Mouse (Mus musculus): ENCODE measurements at regions not wholly inside any gene's neighbourhood (a gene's known extent, or its start where the extent isn't known, plus 50 kb on each side); places are given as distances from the start of the nearest gene placed in this dataset.
"Not testable (repeated sequence)": the region's sequence is repeated elsewhere in the genome, so short reads cannot be mapped to it uniquely, and the experiment has no call there.

DNA sequence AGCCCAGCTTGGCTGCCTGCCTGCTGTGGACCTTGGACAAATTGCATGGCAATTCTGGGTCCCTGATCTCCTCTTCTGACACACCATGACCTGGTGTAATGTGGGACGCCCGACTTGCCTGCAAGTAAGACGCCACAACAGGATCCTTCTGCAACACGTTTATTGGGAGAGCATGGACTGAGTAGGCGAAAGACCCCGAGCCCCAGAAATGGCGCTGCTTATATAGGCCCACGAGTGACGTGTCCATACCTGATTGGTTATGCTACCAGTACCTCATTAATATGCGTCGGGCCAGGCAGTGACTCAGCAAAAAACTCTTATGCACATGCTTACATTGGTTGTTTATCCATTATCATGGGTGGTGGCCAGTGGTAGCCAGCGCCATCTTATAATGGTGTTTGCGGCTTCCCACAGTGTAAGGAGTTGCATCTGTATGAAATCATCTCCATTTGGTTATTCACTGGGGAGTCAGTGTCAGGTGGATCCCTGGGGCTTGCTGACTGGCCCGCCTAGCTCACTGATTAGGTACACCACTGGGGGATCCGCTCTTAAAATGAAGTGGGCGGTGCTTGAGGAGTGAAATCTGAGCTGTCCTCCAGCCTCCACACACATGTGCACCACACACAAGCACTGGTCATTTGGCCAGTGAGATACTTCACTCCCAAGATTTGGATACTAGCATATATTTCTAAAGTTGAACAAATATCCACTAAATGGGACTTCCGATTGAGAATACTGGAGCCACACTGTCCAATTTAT is 113.1 kb downstream of the Gm31371 start:
- ATAC-seq; H3K4me3 ChIP-seq (ENCODE audit: low read depth, low read length); H3K36me3 ChIP-seq (ENCODE audit: control insufficient read depth, insufficient read depth, low read length); H3K9ac ChIP-seq (ENCODE audit: low read depth, low read length); H3K4me1 ChIP-seq (ENCODE audit: control insufficient read depth, insufficient read depth, low read length); H3K4me2 ChIP-seq (ENCODE audit: low read length); H3K27ac ChIP-seq (ENCODE audit: low read length); H3K27me3 ChIP-seq (ENCODE audit: control insufficient read depth, insufficient read depth, low read depth, low read length); H3K9me3 ChIP-seq (replicated peaks; ENCODE audit: control insufficient read depth, low read length, poor library complexity, severe bottlenecking): not testable (repeated sequence)
- WGBS, result 88% methylated on average over 15 of the region's 17 CpGs

- WGBS, result no CpG with 5 or more reads among the region's 2 CpGs
- H3K27ac ChIP-seq (ENCODE audit: low read length); H3K27me3 ChIP-seq (ENCODE audit: control insufficient read depth, insufficient read depth, low read depth, low read length); H3K4me3 ChIP-seq (ENCODE audit: low read depth, low read length); H3K4me1 ChIP-seq (ENCODE audit: control insufficient read depth, insufficient read depth, low read length); H3K9ac ChIP-seq (ENCODE audit: low read depth, low read length); H3K36me3 ChIP-seq (ENCODE audit: control insufficient read depth, insufficient read depth, low read length); H3K9me3 ChIP-seq (replicated peaks; ENCODE audit: control insufficient read depth, low read length, poor library complexity, severe bottlenecking); ATAC-seq; H3K4me2 ChIP-seq (ENCODE audit: low read length): not testable (repeated sequence)
Measured at GRCm38 (mm10) chr8:20025521-20025920, 122.3 kb downstream of the Gm31371 start.

DNA sequence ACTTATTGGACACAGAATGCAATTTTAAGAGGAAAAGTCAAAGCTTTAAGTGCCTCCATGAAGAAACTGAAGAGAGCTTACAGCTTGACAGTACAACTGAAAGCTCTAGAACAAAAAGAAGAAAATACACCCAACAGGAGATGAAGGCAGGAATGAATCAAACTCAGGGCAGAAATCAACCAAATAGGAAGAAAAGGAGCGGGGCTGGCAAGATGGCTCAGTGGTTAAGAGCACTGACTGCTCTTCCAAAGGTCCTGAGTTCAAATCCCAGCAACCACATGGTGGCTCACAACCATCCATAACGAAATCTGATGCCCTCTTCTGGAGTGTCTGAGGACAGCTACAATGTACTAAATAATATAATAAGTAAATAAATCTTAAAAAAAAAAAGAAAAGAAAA is 124.8 kb downstream of the Gm31371 start:
- WGBS, result 67% methylated on average over 1 of the region's 2 CpGs
- not testable (repeated sequence) for H3K9ac ChIP-seq (ENCODE audit: low read depth, low read length); H3K4me1 ChIP-seq (ENCODE audit: control insufficient read depth, insufficient read depth, low read length); H3K36me3 ChIP-seq (ENCODE audit: control insufficient read depth, insufficient read depth, low read length); H3K27ac ChIP-seq (ENCODE audit: low read length); H3K4me3 ChIP-seq (ENCODE audit: low read depth, low read length); H3K9me3 ChIP-seq (replicated peaks; ENCODE audit: control insufficient read depth, low read length, poor library complexity, severe bottlenecking); H3K4me2 ChIP-seq (ENCODE audit: low read length); ATAC-seq; H3K27me3 ChIP-seq (ENCODE audit: control insufficient read depth, insufficient read depth, low read depth, low read length)

GRCm38 (mm10) chr8:20030131-20030530 is 126.9 kb downstream of the Gm31371 start:
- ATAC-seq; H3K27me3 ChIP-seq (ENCODE audit: control insufficient read depth, insufficient read depth, low read depth, low read length); H3K4me2 ChIP-seq (ENCODE audit: low read length); H3K27ac ChIP-seq (ENCODE audit: low read length); H3K9me3 ChIP-seq (replicated peaks; ENCODE audit: control insufficient read depth, low read length, poor library complexity, severe bottlenecking); H3K36me3 ChIP-seq (ENCODE audit: control insufficient read depth, insufficient read depth, low read length); H3K4me1 ChIP-seq (ENCODE audit: control insufficient read depth, insufficient read depth, low read length); H3K4me3 ChIP-seq (ENCODE audit: low read depth, low read length); H3K9ac ChIP-seq (ENCODE audit: low read depth, low read length): not testable (repeated sequence)
- 85% methylated on average over 2 of the region's 2 CpGs for WGBS

DNA sequence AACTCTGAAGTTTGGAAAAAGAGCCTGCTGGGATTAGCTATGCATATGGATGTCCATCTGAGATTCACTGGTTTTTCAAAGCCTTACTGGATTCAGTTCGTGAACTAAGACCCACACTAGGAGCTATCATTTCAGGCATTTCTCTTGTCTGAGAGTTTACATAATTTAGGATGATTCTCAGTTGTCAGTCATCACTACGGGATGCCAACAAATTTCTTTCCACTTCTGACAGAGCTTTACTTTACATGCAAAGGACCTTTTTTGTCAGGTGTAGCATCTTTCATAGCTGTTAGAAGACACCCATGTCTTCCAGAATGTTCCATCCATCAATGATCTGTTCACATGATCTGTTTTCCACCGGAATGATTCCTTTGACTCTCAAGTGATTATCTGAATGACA is 154.4 kb downstream of the Gm31371 start:
- not testable (repeated sequence) for H3K36me3 ChIP-seq (ENCODE audit: control insufficient read depth, insufficient read depth, low read length); H3K4me2 ChIP-seq (ENCODE audit: low read length); H3K27me3 ChIP-seq (ENCODE audit: control insufficient read depth, insufficient read depth, low read depth, low read length); H3K4me3 ChIP-seq (ENCODE audit: low read depth, low read length); H3K4me1 ChIP-seq (ENCODE audit: control insufficient read depth, insufficient read depth, low read length); H3K9me3 ChIP-seq (replicated peaks; ENCODE audit: control insufficient read depth, low read length, poor library complexity, severe bottlenecking); H3K27ac ChIP-seq (ENCODE audit: low read length); H3K9ac ChIP-seq (ENCODE audit: low read depth, low read length); ATAC-seq
- 74% methylated on average over 2 of the region's 3 CpGs for WGBS

DNA sequence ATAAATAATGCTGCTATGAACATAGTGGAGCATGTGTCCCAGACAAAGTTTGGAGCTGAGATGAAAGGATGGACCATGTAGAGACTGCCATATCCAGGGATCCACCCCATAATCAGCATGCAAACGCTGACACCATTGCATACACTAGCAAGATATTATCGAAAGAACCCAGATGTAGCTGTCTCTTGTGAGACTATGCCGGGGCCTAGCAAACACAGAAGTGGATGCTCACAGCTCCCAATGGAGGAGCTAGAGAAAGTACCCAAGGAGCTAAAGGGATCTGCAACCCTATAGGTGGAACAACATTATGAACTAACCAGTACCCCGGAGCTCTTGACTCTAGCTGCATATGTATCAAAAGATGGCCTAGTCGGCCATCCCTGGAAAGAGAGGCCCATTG is 194.9 kb downstream of the Gm31371 start:
- 84% methylated on average over 4 of the region's 5 CpGs for WGBS
- not testable (repeated sequence) for H3K9ac ChIP-seq (ENCODE audit: low read depth, low read length); H3K4me1 ChIP-seq (ENCODE audit: control insufficient read depth, insufficient read depth, low read length); H3K9me3 ChIP-seq (replicated peaks; ENCODE audit: control insufficient read depth, low read length, poor library complexity, severe bottlenecking); H3K36me3 ChIP-seq (ENCODE audit: control insufficient read depth, insufficient read depth, low read length); H3K27me3 ChIP-seq (ENCODE audit: control insufficient read depth, insufficient read depth, low read depth, low read length); ATAC-seq; H3K27ac ChIP-seq (ENCODE audit: low read length); H3K4me2 ChIP-seq (ENCODE audit: low read length); H3K4me3 ChIP-seq (ENCODE audit: low read depth, low read length)

DNA sequence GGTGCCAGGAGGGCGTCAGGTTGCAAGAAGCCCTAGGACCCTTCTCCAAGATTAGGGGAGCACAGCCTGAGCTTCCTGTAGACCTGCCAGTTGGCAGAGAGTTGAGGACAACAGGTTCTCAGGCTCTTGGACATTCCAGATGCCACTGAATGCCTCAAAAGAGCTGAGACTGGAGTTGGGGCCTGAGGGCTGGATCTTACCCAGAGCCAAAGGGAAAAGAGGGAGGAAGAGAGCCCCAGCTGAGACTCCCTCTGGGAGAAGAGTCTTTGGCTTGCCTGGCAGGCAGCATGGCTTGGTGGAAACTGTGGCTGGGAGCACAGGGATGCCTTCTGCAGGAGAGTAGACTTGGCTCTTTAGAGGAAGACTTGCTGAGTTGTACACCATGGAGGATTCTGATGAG is 197.0 kb downstream of the Gm31371 start:
- not testable (repeated sequence) for H3K9me3 ChIP-seq (replicated peaks; ENCODE audit: control insufficient read depth, low read length, poor library complexity, severe bottlenecking); H3K4me1 ChIP-seq (ENCODE audit: control insufficient read depth, insufficient read depth, low read length); ATAC-seq; H3K4me2 ChIP-seq (ENCODE audit: low read length); H3K27me3 ChIP-seq (ENCODE audit: control insufficient read depth, insufficient read depth, low read depth, low read length); H3K4me3 ChIP-seq (ENCODE audit: low read depth, low read length); H3K36me3 ChIP-seq (ENCODE audit: control insufficient read depth, insufficient read depth, low read length); H3K9ac ChIP-seq (ENCODE audit: low read depth, low read length); H3K27ac ChIP-seq (ENCODE audit: low read length)
- WGBS, result no CpG with 5 or more reads among the region's 1 CpGs

DNA sequence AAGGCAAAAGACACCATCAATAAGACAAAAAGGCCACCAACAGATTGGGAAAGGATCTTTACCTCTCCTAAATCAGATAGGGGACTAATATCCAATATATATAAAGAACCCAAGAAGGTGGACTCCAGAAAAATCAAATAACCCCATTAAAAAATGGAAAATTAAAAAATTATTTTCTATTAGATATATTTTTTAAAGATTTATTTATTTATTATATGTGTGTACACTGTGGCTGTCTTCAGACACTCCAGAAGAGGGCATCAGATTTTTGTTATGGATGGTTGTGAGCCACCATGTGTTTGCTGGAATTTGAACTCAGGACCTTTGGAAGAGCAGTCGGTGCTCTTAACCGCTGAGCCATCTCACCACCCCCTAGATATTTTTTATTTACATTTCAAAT is 199.2 kb downstream of the Gm31371 start:
- H3K4me2 ChIP-seq (ENCODE audit: low read length); H3K27me3 ChIP-seq (ENCODE audit: control insufficient read depth, insufficient read depth, low read depth, low read length); H3K4me1 ChIP-seq (ENCODE audit: control insufficient read depth, insufficient read depth, low read length); H3K9ac ChIP-seq (ENCODE audit: low read depth, low read length); H3K36me3 ChIP-seq (ENCODE audit: control insufficient read depth, insufficient read depth, low read length); H3K27ac ChIP-seq (ENCODE audit: low read length); ATAC-seq; H3K9me3 ChIP-seq (replicated peaks; ENCODE audit: control insufficient read depth, low read length, poor library complexity, severe bottlenecking); H3K4me3 ChIP-seq (ENCODE audit: low read depth, low read length): not testable (repeated sequence)
- no CpG with 5 or more reads among the region's 2 CpGs for WGBS

- not testable (repeated sequence) for H3K9ac ChIP-seq (ENCODE audit: low read depth, low read length); ATAC-seq; H3K4me1 ChIP-seq (ENCODE audit: control insufficient read depth, insufficient read depth, low read length); H3K36me3 ChIP-seq (ENCODE audit: control insufficient read depth, insufficient read depth, low read length); H3K4me3 ChIP-seq (ENCODE audit: low read depth, low read length); H3K27ac ChIP-seq (ENCODE audit: low read length); H3K27me3 ChIP-seq (ENCODE audit: control insufficient read depth, insufficient read depth, low read depth, low read length); H3K9me3 ChIP-seq (replicated peaks; ENCODE audit: control insufficient read depth, low read length, poor library complexity, severe bottlenecking); H3K4me2 ChIP-seq (ENCODE audit: low read length)
- 78% methylated on average over 1 of the region's 2 CpGs for WGBS
Measured at GRCm38 (mm10) chr8:20107154-20107553, 204.0 kb downstream of the Gm31371 start.
